Mouse (Mus musculus) midbrain, postnatal 0 days (tissue): ENCODE measurements around the gene Vti1a. TPM values are rescaled to one million over a fixed set of nuclear protein-coding genes. Genes with fewer than 3 reads are reported as not detected.

Experiments used
- ATAC-seq: fragments of 200-750 bp; cut with Nextera tagmentation; 2 replicates; pipeline ENCODE4 v1.8.0; 2017; ENCODE audit warnings: moderate number of reproducible peaks, mild to moderate bottlenecking, moderate TSS enrichment, moderate library complexity; ENCODE audit not compliant: low FRiP score
- DNase-seq: peaks from one replicate; pipeline ENCODE4 v3.0.0-alpha.2; 2015; ENCODE audit warnings: low spot score
- H3K27ac ChIP-seq: fragments of 300-500 bp; sonication (generic); 2 replicates; pipeline ENCODE4 v1.5.1; 2014; ENCODE audit warnings: low read depth, mild to moderate bottlenecking, low read length, mixed read lengths
- H3K27me3 ChIP-seq: fragments of 300-500 bp; sonication (generic); 2 replicates; pipeline ENCODE4 v1.6.1; 2014; ENCODE audit warnings: low read length, control low read depth, mixed read lengths; ENCODE audit not compliant: insufficient read depth
- H3K36me3 ChIP-seq: fragments of 300-500 bp; sonication (generic); 2 replicates; pipeline ENCODE4 v1.6.1; 2014; ENCODE audit warnings: low read length, control low read depth, mixed read lengths; ENCODE audit not compliant: insufficient read depth
- H3K4me1 ChIP-seq: fragments of 300-500 bp; sonication (generic); 2 replicates; pipeline ENCODE4 v1.6.1; 2014; ENCODE audit warnings: mild to moderate bottlenecking, control low read depth, antibody characterized with exemption, low read length, mixed read lengths; ENCODE audit not compliant: insufficient read depth
- H3K4me2 ChIP-seq: fragments of 300-500 bp; sonication (generic); 2 replicates; pipeline ENCODE4 v1.6.1; 2014; ENCODE audit warnings: low read depth, mild to moderate bottlenecking, low read length, mixed read lengths; ENCODE audit not compliant: poor library complexity, severe bottlenecking
- H3K4me3 ChIP-seq: fragments of 300-500 bp; sonication (generic); 2 replicates; pipeline ENCODE4 v1.5.1; 2014; ENCODE audit warnings: low read depth, mild to moderate bottlenecking, low read length, moderate library complexity
- H3K9ac ChIP-seq: fragments of 300-500 bp; sonication (generic); replicated peaks from 2 replicates; pipeline ENCODE4 v1.6.1; 2014; ENCODE audit warnings: mild to moderate bottlenecking, low read length, moderate library complexity, mixed read lengths; ENCODE audit not compliant: poor library complexity, severe bottlenecking
- H3K9me3 ChIP-seq: fragments of 300-500 bp; sonication (generic); 2 replicates; pipeline ENCODE4 v1.6.1; 2016; ENCODE audit warnings: low read length, control low read depth
- CTCF ChIP-seq: IDR thresholded peaks from 2 replicates; pipeline ENCODE4 v1.5.1; 2016; ENCODE audit warnings: antibody characterized with exemption, mild to moderate bottlenecking
- WGBS: fragments of 180-500 bp; shearing (Covaris S2); extraction: QIAGEN DNeasy Blood & Tissue Kit; methylation state at CpG from one replicate; pipeline ENCODE4 v1.1.7; 2014; 5-methylcytosine and 5-hydroxymethylcytosine counted together
- polyA plus RNA-seq: library from polyadenylated mRNA; unstranded; fragments of >200 nt; fragmentation: Nextera tagmentation; extraction: Ambion mirVana; gene quantifications from 2 replicates; pipeline ENCODE4 v1.2.1, GENCODE M21; 2015
- total RNA-seq: library from RNA; depleted of rRNA; stranded (reverse); fragments of >200 nt; gene quantifications from 2 replicates; pipeline ENCODE4 v1.2.3, GENCODE M21; 2014

Vti1a gene
- total and polyA plus RNA-seq, 2 experiments from 2014 or later = 34.2 to 43.2 TPM

DNA sequence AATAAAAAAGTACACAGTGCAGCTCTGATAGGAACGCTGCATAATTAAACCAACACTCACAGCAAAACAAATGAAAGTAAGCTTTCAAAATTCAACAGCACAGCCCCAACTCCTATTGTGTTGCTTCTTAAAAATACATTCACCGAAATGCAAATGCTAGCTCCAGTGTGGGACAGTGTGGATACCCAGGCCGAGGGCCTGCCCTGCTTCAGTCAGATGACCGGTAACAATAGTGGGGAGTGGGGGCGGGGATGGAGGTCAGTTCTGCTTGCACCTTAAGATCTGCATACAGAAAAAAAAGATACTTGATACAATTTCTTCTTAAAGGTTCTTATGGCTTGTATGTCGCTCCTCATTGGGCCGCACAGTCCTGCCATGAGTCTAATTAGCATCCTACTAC lies 65.2 kb downstream of the Vti1a start:
- ATAC-seq (no peak), DNase-seq (no peak)
- Histone ChIP-seq H3K4me1 (peaks cover 6% of the 10 kb centered on the region), H3K27ac (peak overlapping the region; percentile 13; the same call in 1 of the 2 replicates), H3K36me3 (no peaks in the 10 kb centered on the region), H3K4me2 (no peak overlapping the region), H3K27me3 (no peaks in the 10 kb centered on the region), H3K9ac (no peak overlapping the region), H3K4me3 (no peak overlapping the region), H3K9me3 (no peaks in the 10 kb centered on the region)
- no peak for TF ChIP-seq CTCF
- whole genome bisulfite sequencing = 48% methylated on average over 7 of the region's 7 CpGs

DNA sequence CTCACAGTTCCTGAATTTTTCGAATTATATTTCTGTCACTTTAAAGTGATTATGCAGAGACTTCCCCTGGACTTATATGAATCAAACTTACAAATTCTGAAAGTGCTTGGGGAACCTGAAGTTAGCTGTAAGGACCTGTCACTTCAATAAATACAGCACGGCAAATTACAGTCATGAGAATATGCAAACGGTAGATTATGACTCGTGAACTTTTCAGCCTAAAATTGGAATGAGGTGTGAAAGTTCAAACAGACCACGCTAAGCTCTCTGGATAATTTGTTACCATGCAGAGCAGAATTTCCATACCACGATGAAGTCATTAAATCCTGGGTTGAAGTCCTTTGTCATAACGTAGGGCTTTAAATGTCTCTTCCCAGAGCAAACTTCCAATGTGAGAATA lies 66.7 kb downstream of the Vti1a start:
- no peak for DNase-seq
- Histone ChIP-seq H3K27me3 (no peaks in the 10 kb centered on the region), H3K4me2 (no peak overlapping the region), H3K27ac (0 out of 2 replicates have a peak overlapping the region, but pooled peaks have one; percentile 26), H3K9ac (no peak overlapping the region), H3K4me3 (no peak overlapping the region), H3K36me3 (no peaks in the 10 kb centered on the region), H3K9me3 (no peaks in the 10 kb centered on the region), H3K4me1 (peaks cover 6% of the 10 kb centered on the region)
- TF ChIP-seq CTCF = no peak
- no peak for ATAC-seq
- WGBS = 66% methylated on average over 7 of the region's 7 CpGs

DNA sequence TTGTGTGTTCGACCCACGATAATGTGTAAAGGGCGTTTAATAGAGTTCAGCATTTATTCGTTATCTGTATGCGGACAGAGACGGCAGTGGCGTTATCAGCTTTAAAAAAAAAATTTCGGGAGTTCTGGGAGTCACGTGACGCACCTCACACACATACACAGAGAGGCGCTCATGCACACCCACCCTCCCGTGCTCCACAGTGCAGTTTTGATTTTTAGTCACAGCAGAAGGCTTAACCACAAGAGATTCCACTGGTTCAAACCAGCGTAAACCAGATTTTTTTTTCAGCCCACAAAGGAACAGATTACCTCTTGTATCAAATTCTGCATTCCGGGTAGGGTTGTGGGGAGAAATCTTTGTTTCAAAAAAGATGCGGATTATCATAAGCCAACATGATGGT lies 68.5 kb downstream of the Vti1a start:
- TF ChIP-seq CTCF = no peak
- Histone ChIP-seq H3K36me3 (no peaks in the 10 kb centered on the region), H3K4me3 (no peak overlapping the region), H3K4me1 (peaks cover 2% of the 10 kb centered on the region; the same call in 1 of the 2 replicates), H3K9ac (no peak overlapping the region), H3K27ac (peak overlapping the region; percentile 2; the same call in 1 of the 2 replicates), H3K27me3 (no peaks in the 10 kb centered on the region), H3K4me2 (no peak overlapping the region), H3K9me3 (no peaks in the 10 kb centered on the region)
- ATAC-seq = no peak
- DNase-seq = no peak
- 76% methylated on average over 15 of the region's 15 CpGs for WGBS

DNA sequence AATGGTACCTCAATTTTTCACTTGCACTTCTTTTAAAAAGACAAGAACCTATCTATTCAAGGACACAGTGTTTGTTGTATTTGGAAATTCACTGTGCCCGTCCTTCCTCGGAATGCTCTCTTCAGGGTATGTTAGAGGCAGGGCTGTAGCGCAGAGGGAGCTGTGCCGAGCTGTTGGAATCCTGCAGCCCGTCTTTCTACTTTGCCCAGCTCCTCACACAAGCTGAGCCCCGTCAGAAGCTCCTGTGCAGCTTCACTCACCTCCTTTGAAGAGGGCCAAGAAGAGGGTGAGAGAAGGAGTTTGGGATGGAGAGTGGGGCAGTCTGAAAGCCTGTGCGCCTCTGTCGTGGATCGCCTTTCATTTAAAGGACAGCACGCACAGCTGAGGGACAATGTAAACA lies 72.9 kb downstream of the Vti1a start:
- peak overlapping the region; percentile 54 for H3K9ac ChIP-seq
- H3K4me3 ChIP-seq = no peak overlapping the region
- peak overlapping the region; percentile 43 for H3K4me2 ChIP-seq
- H3K9me3 ChIP-seq = no peaks in the 10 kb centered on the region
- no peaks in the 10 kb centered on the region for H3K4me1 ChIP-seq
- H3K36me3 ChIP-seq = no peaks in the 10 kb centered on the region
- no peak for TF ChIP-seq CTCF
- H3K27me3 ChIP-seq = no peaks in the 10 kb centered on the region
- ATAC-seq = no peak
- DNase-seq = no peak
- WGBS = 38% methylated on average over 10 of the region's 10 CpGs
- peak overlapping the region; percentile 60 for H3K27ac ChIP-seq

DNA sequence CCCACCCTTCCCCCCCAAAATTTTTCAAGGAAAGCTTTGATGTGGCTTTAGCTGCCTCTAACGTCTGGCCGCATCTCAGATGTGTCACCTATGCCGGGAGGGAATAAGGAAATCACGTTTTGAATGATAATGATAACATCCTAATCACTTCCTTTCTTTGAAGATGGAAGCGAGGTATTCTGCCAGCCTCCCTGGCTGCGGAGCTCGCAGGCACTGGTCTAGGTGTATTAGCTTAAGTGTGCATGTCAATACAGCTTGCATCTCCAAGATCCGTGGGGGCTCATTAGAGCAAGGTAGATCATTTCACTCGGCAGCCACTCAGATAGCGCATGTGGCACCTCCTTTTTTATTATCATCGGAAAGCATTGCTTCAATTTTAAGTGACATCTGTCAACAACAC lies 74.2 kb downstream of the Vti1a start:
- H3K4me2 ChIP-seq = peak overlapping the region; percentile 24; the same call in 1 of the 2 replicates
- H3K9ac ChIP-seq = peak overlapping the region; percentile 33; the same call in 1 of the 2 replicates

DNA sequence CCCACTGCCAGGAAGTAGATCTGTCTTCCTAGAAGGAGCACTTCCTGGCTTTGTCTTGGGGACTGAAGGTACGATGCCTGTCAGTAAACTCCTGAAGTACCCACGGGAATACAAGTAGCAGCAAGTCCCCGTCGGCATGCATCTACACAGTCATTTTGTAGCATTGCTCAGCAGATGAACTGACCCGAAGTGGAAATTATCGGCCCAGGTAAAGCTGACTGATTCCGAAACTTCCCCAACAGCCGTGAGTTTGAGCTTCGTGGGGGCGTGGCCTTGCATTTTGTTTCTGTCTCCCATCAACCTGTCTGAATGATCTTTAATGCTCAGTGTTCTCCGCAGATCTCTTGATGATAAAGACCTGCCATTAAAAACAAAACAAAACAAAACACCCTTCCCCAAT lies 85.5 kb downstream of the Vti1a start:
- Histone ChIP-seq H3K9me3 (no peaks in the 10 kb centered on the region), H3K9ac (no peak overlapping the region), H3K4me3 (no peak overlapping the region), H3K27me3 (no peaks in the 10 kb centered on the region), H3K4me2 (no peak overlapping the region), H3K4me1 (no peaks in the 10 kb centered on the region), H3K36me3 (no peaks in the 10 kb centered on the region), H3K27ac (no peak overlapping the region)
- no peak for DNase-seq
- ATAC-seq = no peak
- no peak for TF ChIP-seq CTCF
- 87% methylated on average over 11 of the region's 11 CpGs for WGBS

More for the DNA sequence above, 74.2 kb downstream of the Vti1a start:
- ATAC-seq = no peak
- peak overlapping the region; percentile 76 for H3K27ac ChIP-seq
- no peak for DNase-seq
- 35% methylated on average over 11 of the region's 11 CpGs for WGBS
- no peak for TF ChIP-seq CTCF
- no peaks in the 10 kb centered on the region for H3K36me3 ChIP-seq
- H3K4me1 ChIP-seq = no peaks in the 10 kb centered on the region
- H3K4me3 ChIP-seq = no peak overlapping the region
- H3K9me3 ChIP-seq = no peaks in the 10 kb centered on the region
- H3K27me3 ChIP-seq = no peaks in the 10 kb centered on the region
